Mouse (Mus musculus): ENCODE data around the gene H2-K1. TPM values are rescaled to one million over a fixed set of nuclear protein-coding genes. Genes with fewer than 3 reads are reported as not detected.
"Not testable (repeated sequence)": the region's sequence is repeated elsewhere in the genome, so short reads cannot be mapped to it uniquely, and the experiment has no call there.

H2-K1 gene
- polyA plus RNA-seq, 1 experiment from 2014 or later, result 13.3 TPM

DNA sequence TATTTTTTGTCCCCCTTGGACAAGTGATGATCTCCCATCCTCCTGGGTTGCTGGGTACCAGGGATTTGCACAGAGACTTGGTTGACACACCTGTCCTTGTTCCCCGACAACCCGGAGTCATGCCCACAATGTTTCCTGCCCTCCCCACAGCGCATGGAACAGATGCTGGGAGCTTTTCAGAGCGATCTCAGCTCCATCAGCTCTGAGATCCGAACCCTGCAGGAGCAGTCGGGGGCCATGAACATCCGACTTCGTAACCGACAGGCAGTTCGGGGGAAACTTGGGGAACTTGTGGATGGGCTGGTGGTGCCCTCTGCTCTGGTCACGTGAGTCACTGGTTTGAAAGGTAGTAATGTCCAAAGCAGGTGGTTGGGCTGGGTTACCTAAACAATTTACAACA lies 41.7 kb downstream of the H2-K1 start:
- no peak overlapping the region for H3K9ac ChIP-seq
- 95% methylated on average over 11 of the region's 11 CpGs for WGBS
- ATAC-seq (ENCODE audit: low read depth), result no peak
- H3K4me1 ChIP-seq (replicated peaks), result peaks cover 34% of the 10 kb centered on the region
- no peak overlapping the region for H3K4me3 ChIP-seq
- peaks cover 67% of the 10 kb centered on the region for H3K36me3 ChIP-seq
- no peak overlapping the region for H3K4me2 ChIP-seq
- H3K9me3 ChIP-seq, result no peaks in the 10 kb centered on the region
- H3K27me3 ChIP-seq, result no peaks in the 10 kb centered on the region
- H3K27ac ChIP-seq (replicated peaks), result no peak overlapping the region

DNA sequence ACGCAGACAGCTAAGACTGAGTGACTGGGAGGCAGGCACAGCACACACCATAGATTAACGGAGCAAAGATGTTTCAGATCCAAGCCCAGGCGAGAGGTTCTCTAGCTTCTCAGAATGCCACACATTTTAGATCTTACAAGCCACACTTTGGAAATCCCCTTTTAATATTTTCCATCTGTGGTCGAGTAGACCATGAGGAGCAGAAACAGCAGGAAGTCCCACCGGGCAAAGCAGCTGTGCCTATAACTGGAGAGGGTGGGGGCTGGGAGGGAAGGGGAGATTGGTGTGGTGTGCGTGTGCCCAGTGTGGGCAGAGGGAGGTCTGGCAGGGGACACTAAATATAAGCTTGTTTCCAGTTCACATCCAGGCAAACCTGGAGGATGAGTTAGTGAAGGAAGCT lies 42.7 kb downstream of the H2-K1 start:
- Histone ChIP-seq H3K36me3 (peaks cover 67% of the 10 kb centered on the region), H3K27me3 (no peaks in the 10 kb centered on the region), H3K4me3 (no peak overlapping the region), H3K4me1 (replicated peaks) (peaks cover 44% of the 10 kb centered on the region), H3K4me2 (no peak overlapping the region), H3K9me3 (no peaks in the 10 kb centered on the region), H3K27ac (replicated peaks) (no peak overlapping the region), H3K9ac (no peak overlapping the region)
- no peak for ATAC-seq (ENCODE audit: low read depth)
- 89% methylated on average over 6 of the region's 6 CpGs for WGBS

DNA sequence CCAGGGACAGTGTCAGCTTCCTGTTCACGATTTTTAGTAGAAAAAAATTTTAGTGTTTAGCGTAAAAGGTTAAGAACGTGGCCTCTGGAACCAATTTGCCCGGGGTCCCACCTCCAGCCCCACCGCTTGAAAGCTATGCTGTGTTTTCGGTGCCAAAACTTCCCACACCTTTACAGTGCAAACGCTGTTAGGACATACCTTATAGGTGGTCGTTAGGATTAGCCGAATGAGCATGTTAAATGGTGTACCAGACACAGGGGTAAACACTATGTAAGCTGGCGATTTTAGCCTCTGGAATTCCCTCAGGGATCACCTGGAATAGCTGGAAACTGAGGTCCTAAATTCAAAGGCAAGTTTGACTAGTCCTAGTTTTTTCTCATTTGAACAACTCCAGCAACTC lies 43.8 kb downstream of the H2-K1 start:
- peaks cover 65% of the 10 kb centered on the region for H3K36me3 ChIP-seq
- WGBS, result 13% methylated on average over 10 of the region's 10 CpGs
- H3K27me3 ChIP-seq, result no peaks in the 10 kb centered on the region
- H3K9ac ChIP-seq, result peak overlapping the region; percentile 87
- peak overlapping the region; percentile 83 for H3K4me2 ChIP-seq
- no peak for ATAC-seq (ENCODE audit: low read depth)
- H3K4me1 ChIP-seq (replicated peaks), result peaks cover 55% of the 10 kb centered on the region
- H3K4me3 ChIP-seq, result peak overlapping the region; percentile 96
- peak overlapping the region; percentile 93 for H3K27ac ChIP-seq (replicated peaks)
- no peaks in the 10 kb centered on the region for H3K9me3 ChIP-seq

DNA sequence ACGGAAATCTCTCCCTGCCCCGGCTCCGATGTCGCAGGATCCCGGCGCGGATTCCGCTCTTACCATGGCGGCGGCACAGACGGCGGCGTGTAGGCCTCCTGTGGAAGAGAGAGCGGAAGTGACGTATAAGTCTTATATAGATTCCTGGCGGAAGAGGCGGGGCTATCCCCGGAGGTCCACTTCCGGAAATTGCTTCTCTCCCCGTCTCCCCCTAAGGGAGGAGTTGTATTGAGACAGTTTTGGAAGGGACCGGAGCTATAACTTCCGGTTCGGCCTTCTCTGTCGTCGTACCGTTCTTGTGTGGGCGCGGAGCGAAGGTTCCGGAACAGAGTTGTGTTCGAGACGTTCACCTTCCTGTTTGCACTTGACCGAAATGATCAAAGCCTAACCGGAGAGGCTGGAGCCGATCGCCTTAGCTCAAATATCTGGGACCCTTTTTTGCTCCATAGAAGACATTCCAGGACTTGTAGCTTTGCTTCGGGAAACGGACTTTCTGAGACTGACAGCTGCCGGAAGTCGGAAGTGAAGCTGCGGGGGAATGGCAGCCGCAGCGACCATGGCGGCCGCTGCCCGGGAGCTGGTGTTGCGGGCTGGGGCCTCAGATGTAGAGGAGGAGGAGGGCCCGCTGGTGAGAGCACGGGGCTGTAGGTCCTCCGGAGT lies 44.5 kb downstream of the H2-K1 start, which contains the start of the genes Vps52 and Rps18:
TSS of gene Vps52 (plus strand) at position 258 of the 660 bp plus-strand sequence.
TSS of gene Rps18 (minus strand) at position 447 of the 660 bp plus-strand sequence.
- under 1% methylated on average over 50 of the region's 50 CpGs for WGBS
- Histone ChIP-seq H3K9ac (peak within 1 kb of the TSS; percentile 99), H3K4me2 (peak within 1 kb of the TSS; percentile 97), H3K9me3 (no peaks in the 10 kb centered on the region), H3K36me3 (peaks cover 59% of the 10 kb centered on the region), H3K27ac (replicated peaks) (peak within 1 kb of the TSS; percentile 93), H3K27me3 (no peaks in the 10 kb centered on the region), H3K4me3 (peak within 1 kb of the TSS; percentile 96), H3K4me1 (replicated peaks) (peaks cover 62% of the 10 kb centered on the region)
- peak; percentile 87 for ATAC-seq (ENCODE audit: low read depth)

DNA sequence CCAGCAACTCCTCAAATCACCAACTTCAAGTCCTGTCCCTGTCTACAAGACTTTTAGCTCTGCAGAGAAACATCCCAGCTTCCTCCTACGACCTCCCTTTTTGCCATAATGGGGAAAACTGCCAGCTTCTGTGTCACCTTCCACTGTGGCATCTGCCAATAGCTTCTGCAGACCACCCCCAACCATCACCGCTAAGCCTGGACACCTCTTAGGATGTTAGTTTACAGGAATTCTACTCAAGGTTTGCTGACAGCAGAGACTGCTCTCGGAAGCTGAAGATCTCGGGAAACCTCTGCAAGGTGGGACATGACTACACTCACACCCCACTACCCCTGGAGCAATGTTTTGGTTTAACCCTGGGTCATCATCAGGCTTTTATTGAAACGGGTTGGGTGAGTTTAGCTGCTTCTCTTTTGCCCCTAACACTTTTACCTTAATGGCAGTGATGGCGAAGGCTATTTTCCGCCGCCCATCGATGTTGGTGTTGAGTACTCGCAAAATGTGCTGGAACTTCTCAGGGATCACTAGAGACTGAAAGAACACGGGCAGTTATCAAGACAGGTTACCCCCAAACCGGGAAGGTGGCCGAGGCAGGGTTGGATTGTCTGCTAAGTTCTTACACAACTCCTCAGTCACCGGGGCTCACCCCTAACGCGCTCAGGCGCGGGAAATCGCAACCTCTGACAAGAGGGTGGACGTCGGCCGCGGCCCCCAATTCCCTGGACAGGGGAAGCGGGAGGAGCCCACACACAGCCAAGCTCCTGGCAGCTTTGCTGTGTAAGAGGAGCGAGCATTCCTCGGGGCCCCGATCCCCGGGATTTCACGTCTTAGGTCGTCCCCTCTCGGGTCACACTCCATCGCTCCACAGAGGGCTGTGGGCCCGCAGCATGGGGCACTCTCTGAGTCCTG lies 45.2 kb downstream of the H2-K1 start:
- H3K27ac ChIP-seq (replicated peaks), result peak overlapping the region; percentile 92
- peak overlapping the region; percentile 96 for H3K4me3 ChIP-seq
- peaks cover 56% of the 10 kb centered on the region for H3K36me3 ChIP-seq
- under 1% methylated on average over 33 of the region's 33 CpGs for WGBS
- peak overlapping the region; percentile 99 for H3K9ac ChIP-seq
- peaks cover 70% of the 10 kb centered on the region for H3K4me1 ChIP-seq (replicated peaks)
- H3K4me2 ChIP-seq, result peak overlapping the region; percentile 97
- no peaks in the 10 kb centered on the region for H3K9me3 ChIP-seq
- ATAC-seq (ENCODE audit: low read depth), result no peak; the same call in 1 of the 2 replicates
- H3K27me3 ChIP-seq, result no peaks in the 10 kb centered on the region

DNA sequence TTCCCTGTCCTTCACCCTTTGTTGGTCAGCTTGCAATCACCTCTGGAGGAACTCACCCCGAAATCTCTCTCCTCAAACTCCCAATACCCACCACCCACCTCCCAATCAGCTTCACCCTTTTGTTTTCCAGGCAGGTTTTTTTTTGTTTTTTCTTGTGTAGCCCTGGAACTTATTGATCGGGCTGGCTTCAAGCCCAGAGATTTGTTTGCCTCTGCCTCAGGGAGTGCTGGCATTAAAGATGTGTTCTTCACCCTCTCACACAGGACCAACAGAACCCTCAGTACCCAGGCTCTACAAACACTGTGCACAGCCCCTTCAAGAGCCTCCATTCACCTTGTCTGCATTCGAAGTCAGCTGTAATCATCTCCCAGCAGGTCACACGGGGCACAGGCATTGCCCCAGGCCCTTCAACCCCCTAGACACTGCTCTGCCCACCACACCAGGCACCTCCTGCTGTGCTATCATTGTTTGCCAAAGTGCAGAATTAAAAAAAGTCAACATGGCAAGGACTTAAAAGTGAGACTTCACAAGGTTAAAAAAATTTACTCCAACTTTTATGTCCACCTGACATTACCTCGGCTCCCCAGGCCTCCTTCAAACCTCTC lies 46.1 kb downstream of the H2-K1 start:
- 30% methylated on average over 5 of the region's 5 CpGs for WGBS
- ATAC-seq (ENCODE audit: low read depth), result no peak
- Histone ChIP-seq H3K36me3 (peaks cover 56% of the 10 kb centered on the region), H3K4me1 (replicated peaks) (peaks cover 78% of the 10 kb centered on the region), H3K4me3 (peak overlapping the region; percentile 96), H3K4me2 (peak overlapping the region; percentile 97), H3K27me3 (no peaks in the 10 kb centered on the region), H3K9ac (peak overlapping the region; percentile 99), H3K9me3 (no peaks in the 10 kb centered on the region), H3K27ac (replicated peaks) (peak overlapping the region; percentile 92; the same call in 1 of the 2 replicates)

DNA sequence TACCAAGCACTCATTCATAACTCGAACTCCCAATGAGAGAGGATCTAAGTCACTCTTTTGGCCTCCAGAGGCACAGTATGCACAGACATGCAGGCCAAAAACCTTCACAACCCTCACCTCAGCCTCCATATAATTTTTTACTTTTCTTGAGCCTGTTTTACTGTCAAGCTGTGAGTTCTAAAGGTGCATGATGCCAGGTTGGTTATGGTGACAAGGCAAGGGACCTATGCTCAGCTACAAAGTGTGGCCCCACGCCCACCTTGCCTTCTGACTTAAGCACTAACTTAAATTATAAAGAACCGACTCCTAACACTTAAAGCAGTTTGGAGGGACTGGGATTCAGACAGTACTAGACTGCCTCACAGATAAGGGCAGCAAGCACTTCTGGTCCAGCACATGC lies 46.8 kb downstream of the H2-K1 start:
- Histone ChIP-seq H3K36me3 (peaks cover 56% of the 10 kb centered on the region), H3K4me3 (peak overlapping the region; percentile 4; the same call in 1 of the 2 replicates), H3K27ac (replicated peaks) (no peak overlapping the region), H3K4me1 (replicated peaks) (peaks cover 86% of the 10 kb centered on the region), H3K9ac (peak overlapping the region; percentile 99), H3K4me2 (peak overlapping the region; percentile 97; the same call in 1 of the 2 replicates), H3K9me3 (no peaks in the 10 kb centered on the region), H3K27me3 (no peaks in the 10 kb centered on the region)
- 85% methylated on average over 3 of the region's 3 CpGs for WGBS
- no peak for ATAC-seq (ENCODE audit: low read depth)

DNA sequence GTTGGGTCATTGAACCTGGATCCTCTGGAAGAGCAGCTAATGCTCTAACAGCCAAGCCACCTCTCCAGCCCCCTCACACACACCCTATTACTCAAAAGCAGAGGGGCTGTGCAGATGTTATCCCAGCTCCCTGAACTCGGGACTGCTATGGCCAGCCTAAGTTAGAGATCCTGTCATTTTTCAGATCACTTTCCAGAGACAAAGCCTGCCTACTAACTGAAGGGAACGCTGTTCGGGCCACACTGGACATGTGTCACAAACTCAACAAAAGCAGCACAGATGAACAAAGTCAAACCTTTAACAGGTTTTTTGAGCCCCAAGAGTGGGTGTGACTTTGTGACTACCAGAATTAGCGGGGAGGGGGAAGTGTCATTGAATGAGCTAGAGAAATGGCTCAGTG lies 47.3 kb downstream of the H2-K1 start:
- H3K4me3 ChIP-seq, result peak overlapping the region; percentile 4; the same call in 1 of the 2 replicates
- H3K9ac ChIP-seq, result peak overlapping the region; percentile 99; the same call in 1 of the 2 replicates
- no peak overlapping the region for H3K27ac ChIP-seq (replicated peaks)
- ATAC-seq (ENCODE audit: low read depth), result no peak
- H3K4me2 ChIP-seq, result peak overlapping the region; percentile 97; the same call in 1 of the 2 replicates
- H3K36me3 ChIP-seq, result peaks cover 56% of the 10 kb centered on the region
- H3K9me3 ChIP-seq, result no peaks in the 10 kb centered on the region
- peaks cover 85% of the 10 kb centered on the region for H3K4me1 ChIP-seq (replicated peaks)
- WGBS, result 85% methylated on average over 4 of the region's 4 CpGs
- H3K27me3 ChIP-seq, result no peaks in the 10 kb centered on the region

DNA sequence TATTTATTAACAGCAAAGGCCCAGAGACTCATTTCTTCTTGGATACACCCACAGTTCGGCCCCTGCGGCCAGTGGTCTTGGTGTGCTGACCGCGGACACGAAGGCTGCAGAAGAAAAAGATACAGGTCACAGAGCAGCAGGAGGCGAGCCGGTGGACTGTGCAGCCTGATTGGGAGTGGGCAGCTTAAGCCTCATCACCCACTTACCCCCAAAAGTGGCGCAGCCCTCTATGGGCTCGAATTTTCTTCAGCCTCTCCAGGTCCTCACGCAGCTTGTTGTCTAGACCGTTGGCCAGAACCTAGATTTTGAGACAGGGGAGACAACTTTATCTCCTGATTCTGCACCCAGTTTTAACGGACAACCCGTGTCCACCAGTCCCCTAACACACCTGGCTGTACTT lies 48.1 kb downstream of the H2-K1 start:
- Histone ChIP-seq H3K36me3 (peaks cover 62% of the 10 kb centered on the region), H3K4me2 (peak overlapping the region; percentile 93), H3K4me3 (peak overlapping the region; percentile 54), H3K4me1 (replicated peaks) (peaks cover 76% of the 10 kb centered on the region), H3K27ac (replicated peaks) (peak overlapping the region; percentile 94), H3K9ac (peak overlapping the region; percentile 76)
- ATAC-seq (ENCODE audit: low read depth); H3K9me3 ChIP-seq; H3K27me3 ChIP-seq: not testable (repeated sequence)
- WGBS, result 72% methylated on average over 13 of the region's 13 CpGs

DNA sequence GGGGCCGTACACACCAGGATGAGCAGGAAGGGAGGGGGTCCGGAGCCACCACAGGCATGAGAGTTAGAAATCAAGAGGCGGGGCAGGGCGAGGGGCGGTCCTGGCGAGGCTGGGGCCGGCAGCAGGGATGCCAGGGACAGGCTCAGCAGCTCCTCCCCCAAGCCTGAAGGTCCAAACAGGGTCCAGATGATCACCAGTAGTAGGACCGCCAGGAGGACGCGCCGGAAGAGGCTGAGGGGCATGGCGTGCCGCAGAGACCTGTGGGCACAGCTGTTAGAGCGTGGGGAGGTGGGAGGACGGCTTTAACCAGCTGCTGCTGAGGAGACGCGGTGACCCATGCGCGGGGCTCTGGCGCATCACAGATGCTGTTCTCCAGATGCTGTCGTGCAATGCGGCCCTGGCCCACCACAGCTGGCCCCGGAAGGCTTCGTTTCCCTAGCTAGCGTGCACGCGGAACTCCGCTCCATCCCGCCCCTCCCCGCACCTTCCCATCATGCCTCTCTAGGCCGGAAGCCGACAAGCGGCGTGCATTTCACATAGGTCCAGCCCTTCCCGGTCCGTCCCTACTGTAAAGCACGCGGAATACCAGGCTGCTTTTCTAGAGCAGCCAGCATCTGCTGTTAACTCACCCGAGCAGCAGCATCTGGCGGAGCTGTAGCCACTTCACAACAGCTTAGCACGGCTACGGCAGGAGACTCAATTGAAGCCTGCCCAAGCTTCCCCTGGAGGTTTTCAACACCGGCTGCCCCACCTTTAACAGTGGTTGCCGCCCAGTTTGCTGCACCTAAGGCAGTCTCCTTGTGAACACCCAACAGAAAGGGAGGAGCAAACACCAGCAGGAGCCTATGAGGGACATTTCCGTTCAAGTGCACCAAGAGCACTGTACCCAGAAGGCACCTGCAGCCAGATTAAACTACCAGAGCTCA lies 48.9 kb downstream of the H2-K1 start, which contains the start of gene B3galt4:
TSS of gene B3galt4 (minus strand) at position 468 of the 926 bp plus-strand sequence.
- H3K27ac ChIP-seq (replicated peaks), result peak within 1 kb of the TSS; percentile 94
- peak within 1 kb of the TSS; percentile 76 for H3K9ac ChIP-seq
- H3K4me1 ChIP-seq (replicated peaks), result peaks cover 69% of the 10 kb centered on the region
- WGBS, result 1% methylated on average over 45 of the region's 45 CpGs
- H3K27me3 ChIP-seq, result no peaks in the 10 kb centered on the region
- H3K36me3 ChIP-seq, result peaks cover 68% of the 10 kb centered on the region
- H3K4me3 ChIP-seq, result peak within 1 kb of the TSS; percentile 54
- peak; percentile 73 for ATAC-seq (ENCODE audit: low read depth)
- no peaks in the 10 kb centered on the region for H3K9me3 ChIP-seq
- H3K4me2 ChIP-seq, result peak within 1 kb of the TSS; percentile 93

DNA sequence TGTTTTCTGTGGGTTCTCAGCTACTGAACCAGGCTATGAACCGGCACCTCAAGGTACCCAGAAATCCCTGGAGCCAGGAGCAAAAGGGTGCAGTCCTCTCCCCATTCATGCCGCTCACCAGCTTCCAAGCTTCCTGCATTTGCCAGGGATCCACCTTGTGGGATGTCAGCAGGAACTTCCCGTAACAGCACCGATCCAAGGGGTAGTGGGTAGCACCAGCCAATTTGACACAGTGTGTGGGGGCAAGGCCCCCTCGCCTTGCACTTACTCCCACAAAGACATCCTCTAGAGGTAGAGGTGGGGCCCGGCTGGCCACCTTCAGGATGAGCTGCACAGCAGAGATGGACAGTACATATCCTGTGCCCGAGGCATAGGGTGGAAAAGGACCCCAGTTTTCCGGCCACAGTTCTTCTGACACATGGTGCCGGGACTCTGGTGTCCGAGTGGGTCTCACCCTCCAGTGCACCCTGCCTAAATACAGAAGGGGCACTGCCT lies 50.0 kb downstream of the H2-K1 start:
- Histone ChIP-seq H3K4me1 (replicated peaks) (peaks cover 68% of the 10 kb centered on the region), H3K27ac (replicated peaks) (peak overlapping the region; percentile 94), H3K36me3 (peaks cover 79% of the 10 kb centered on the region), H3K4me2 (peak overlapping the region; percentile 93), H3K27me3 (no peaks in the 10 kb centered on the region), H3K9me3 (no peaks in the 10 kb centered on the region), H3K4me3 (peak overlapping the region; percentile 54), H3K9ac (peak overlapping the region; percentile 76)
- ATAC-seq (ENCODE audit: low read depth), result no peak
- 79% methylated on average over 10 of the region's 10 CpGs for WGBS
